Mouse (Mus musculus) neutrophil, adult 5-6 weeks (primary cell): ENCODE data around the gene Slc22a1. TPM values are rescaled to one million over a fixed set of nuclear protein-coding genes. Genes with fewer than 3 reads are reported as not detected.

Source experiments
- ATAC-seq: fragments of 151-379, 151-347 bp; 2 replicates; pipeline ENCODE4 v1.8.0; 2017; ENCODE audit warnings: mild to moderate bottlenecking, moderate TSS enrichment; ENCODE audit not compliant: insufficient number of reproducible peaks, poor library complexity, low FRiP score, severe bottlenecking; ENCODE audit errors: extremely low read depth
- total RNA-seq: library from RNA; stranded (forward); fragments of 200-1000 nt; gene quantifications from 2 replicates; pipeline ENCODE4 v1.2.3, GENCODE M21; 2017

Slc22a1 gene
- total RNA-seq, 1 experiment from 2014 or later = not detected

GRCm38 (mm10) chr17:12652604-12653003 is 23.0 kb downstream of the Slc22a1 start:
- ATAC-seq = no peak

- ATAC-seq = no peak
Observed at GRCm38 (mm10) chr17:12645461-12645860, 30.2 kb downstream of the Slc22a1 start.

- ATAC-seq = no peak
Observed at GRCm38 (mm10) chr17:12641087-12641486, 34.5 kb downstream of the Slc22a1 start.

GRCm38 (mm10) chr17:12639585-12639984 is 36.0 kb downstream of the Slc22a1 start:
- no peak for ATAC-seq

GRCm38 (mm10) chr17:12634814-12635213 is 40.8 kb downstream of the Slc22a1 start:
- no peak for ATAC-seq

- no peak for ATAC-seq
Observed at GRCm38 (mm10) chr17:12631771-12632600, 43.6 kb downstream of the Slc22a1 start.

- ATAC-seq = no peak
Observed at GRCm38 (mm10) chr17:12630976-12631730, 44.5 kb downstream of the Slc22a1 start.

- ATAC-seq = no peak
Observed at GRCm38 (mm10) chr17:12627983-12628382, 47.6 kb downstream of the Slc22a1 start.

- no peak for ATAC-seq
Observed at GRCm38 (mm10) chr17:12619641-12620040, 56.0 kb downstream of the Slc22a1 start.

- no peak for ATAC-seq
Observed at GRCm38 (mm10) chr17:12615429-12615828, 60.2 kb downstream of the Slc22a1 start.

GRCm38 (mm10) chr17:12614511-12615385 is 60.9 kb downstream of the Slc22a1 start:
- no peak for ATAC-seq

- ATAC-seq = no peak
Observed at GRCm38 (mm10) chr17:12607202-12607601, 68.4 kb downstream of the Slc22a1 start.

GRCm38 (mm10) chr17:12606634-12607033 is 69.0 kb downstream of the Slc22a1 start:
- ATAC-seq = no peak

Other genes with a start within 250 kb of the Slc22a1 start
- gene Slc22a3, start 168.1 kb downstream of the Slc22a1 start, total RNA-seq = not detected in 2 replicates
- gene Slc22a2, start 91.7 kb downstream of the Slc22a1 start, total RNA-seq = not detected in 2 replicates
- gene Igf2r, start 93.8 kb upstream of the Slc22a1 start, total RNA-seq = 19.9 and 20.5 TPM in 2 replicates
- gene Mas1, start 192.3 kb upstream of the Slc22a1 start, total RNA-seq = not detected in 2 replicates
- gene Mrgprh, start 200.2 kb upstream of the Slc22a1 start, total RNA-seq = not detected in 2 replicates
- gene Pnldc1, start 234.4 kb upstream of the Slc22a1 start, total RNA-seq = 1.8 and 2.9 TPM in 2 replicates
- gene Tcp1, start 239.9 kb upstream of the Slc22a1 start, total RNA-seq = 214 and 302 TPM in 2 replicates
- 44.6 and 45.9 TPM in 2 replicates for gene Mrpl18, start 240.5 kb upstream of the Slc22a1 start, total RNA-seq